ENCODE assay signal across 7 mouse cellular contexts in the genomic region with DNA sequence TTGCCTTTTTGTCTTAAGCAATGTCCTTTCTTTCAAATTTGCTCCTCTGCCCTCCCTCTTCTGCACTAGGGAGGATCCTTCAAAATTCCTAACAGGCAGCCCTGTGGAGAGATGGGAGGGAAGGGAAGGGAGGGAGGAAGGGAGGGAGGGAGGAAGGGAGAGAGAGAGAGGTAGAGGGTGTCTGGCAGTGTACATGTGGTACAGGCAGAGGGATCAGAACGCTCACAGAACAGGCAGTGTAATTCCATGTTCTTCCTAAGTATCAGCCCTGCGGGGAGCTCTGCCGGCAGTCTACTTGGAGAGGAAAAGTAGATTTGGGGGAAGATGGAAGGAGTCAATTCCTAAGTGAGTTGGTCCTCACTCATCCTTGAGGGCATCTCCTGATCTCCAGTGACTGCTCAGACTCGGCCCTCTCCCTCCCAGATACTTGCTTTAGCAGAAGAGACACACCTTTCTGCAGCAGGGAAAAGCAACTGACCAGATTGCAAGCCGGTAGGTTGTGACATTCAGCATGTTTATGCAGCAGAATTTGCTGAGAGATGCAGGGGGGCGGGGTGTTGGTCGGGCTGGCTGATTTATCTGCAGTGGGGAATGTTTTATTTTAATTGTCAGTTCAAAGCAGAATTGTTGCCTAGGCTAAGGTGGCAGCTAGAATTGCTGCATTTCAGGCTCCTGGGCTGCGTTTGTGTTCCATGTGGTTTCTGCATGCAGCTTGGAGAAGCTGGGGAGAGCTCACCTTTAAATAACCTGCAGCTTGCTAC. TPM values are rescaled to one million over a fixed set of nuclear protein-coding genes. Genes with fewer than 3 reads are reported as not detected.
A peak's percentile ranks its signal among the peaks of the same experiment; 100 is the strongest.
DNase-seq lines count a peak whose midpoint lies in the region; ATAC-seq and TF ChIP-seq lines count a peak whose summit lies in the region.

A gene (plus strand): TSS at position 190 of the 761 bp plus-strand sequence.

- no peak within 1 kb of the TSS for H3K4me2 ChIP-seq in lung, postnatal 0 days (replicated peaks; ENCODE audit: low read depth, low read length)
- peak within 1 kb of the TSS; percentile 37 for H3K4me2 ChIP-seq in neural tube, embryonic 14.5 days (ENCODE audit: low read depth, low read length)

- no peaks in the 10 kb centered on the region for H3K9me3 ChIP-seq in lung, postnatal 0 days (ENCODE audit: low read length)
- no peaks in the 10 kb centered on the region for H3K9me3 ChIP-seq in neural tube, embryonic 14.5 days (ENCODE audit: control insufficient read depth, low read length)

- H3K27me3 ChIP-seq in lung, postnatal 0 days (replicated peaks; ENCODE audit: insufficient read depth, low read length), result no peaks in the 10 kb centered on the region
- H3K27me3 ChIP-seq in neural tube, embryonic 14.5 days (ENCODE audit: control insufficient read depth, insufficient read depth, low read length), result no peaks in the 10 kb centered on the region

- WGBS in lung, postnatal 0 days, result 38% methylated on average over 8 of the region's 8 CpGs
- 39% methylated on average over 8 of the region's 8 CpGs for WGBS in neural tube, embryonic 14.5 days

- H3K9ac ChIP-seq in lung, postnatal 0 days (replicated peaks; ENCODE audit: low read depth), result no peak within 1 kb of the TSS
- peak within 1 kb of the TSS; percentile 1; the same call in 1 of the 2 replicates for H3K9ac ChIP-seq in neural tube, embryonic 14.5 days (replicated peaks; ENCODE audit: low read depth, low read length)

- no peak within 1 kb of the TSS for H3K27ac ChIP-seq in lung, postnatal 0 days (ENCODE audit: low read length)
- H3K27ac ChIP-seq in embryonic fibroblast, embryonic 13.5 days (ENCODE audit: insufficient read depth, low read length), result no peak within 1 kb of the TSS
- peak within 1 kb of the TSS; percentile 61 for H3K27ac ChIP-seq in neural tube, embryonic 14.5 days (ENCODE audit: low read depth, low read length)

- no peaks in the 10 kb centered on the region for H3K4me1 ChIP-seq in lung, postnatal 0 days (ENCODE audit: insufficient read depth, low read depth, low read length)
- H3K4me1 ChIP-seq in embryonic fibroblast, embryonic 13.5 days (ENCODE audit: control insufficient read depth, insufficient read depth, low read length), result no peaks in the 10 kb centered on the region
- H3K4me1 ChIP-seq in neural tube, embryonic 14.5 days (ENCODE audit: control insufficient read depth, insufficient read depth, low read length), result peaks cover 11% of the 10 kb centered on the region

- intact Hi-C loops in heart, postnatal 14 days (cut with DNase I), result no loop called here
- intact Hi-C loops in left cerebral cortex, postnatal 25 days (cut with DNase I), result loop anchor here (1.0 kb wide), 1 partner anchor 201 kb away; no protein-coding TSS in a partner anchor

- no peak for TF ChIP-seq CTCF in lung, postnatal 0 days (IDR thresholded peaks at IDR 0.05)
- no peak for TF ChIP-seq CTCF in embryonic fibroblast, embryonic 13.5 days (IDR thresholded peaks at IDR 0.05; ENCODE audit: borderline replicate concordance, insufficient read depth, low read length)

- no peak for DNase-seq in lung, postnatal 0 days (ENCODE audit: low spot score)
- DNase-seq in lung, postnatal 25 days (ENCODE audit: low spot score), result no peak
- no peak for DNase-seq in heart, postnatal 14 days
- peak; percentile 56 to 64 for DNase-seq in left cerebral cortex, postnatal 25 days (ENCODE audit: low spot score in 2 of 2)
- DNase-seq in thymus, postnatal 0 days (ENCODE audit: low spot score), result no peak

- no peaks in the 10 kb centered on the region for H3K36me3 ChIP-seq in lung, postnatal 0 days (ENCODE audit: insufficient read depth, low read length)
- H3K36me3 ChIP-seq in neural tube, embryonic 14.5 days (ENCODE audit: control insufficient read depth, insufficient read depth, low read length), result no peaks in the 10 kb centered on the region

- no peak for TF ChIP-seq EP300 in lung, postnatal 0 days (IDR thresholded peaks at IDR 0.05)

- TF ChIP-seq POLR2A in embryonic fibroblast, embryonic 13.5 days (IDR thresholded peaks at IDR 0.05; ENCODE audit: low read depth, low read length), result no peak

- ATAC-seq in lung, postnatal 0 days, result no peak
- peak; percentile 54 for ATAC-seq in neural tube, embryonic 14.5 days (ENCODE audit: low read depth)

- H3K4me3 ChIP-seq in lung, postnatal 0 days (ENCODE audit: low read depth, low read length), result no peak within 1 kb of the TSS
- H3K4me3 ChIP-seq in embryonic fibroblast, embryonic 13.5 days (ENCODE audit: insufficient read depth, low read length), result no peak within 1 kb of the TSS
- H3K4me3 ChIP-seq in neural tube, embryonic 14.5 days (ENCODE audit: low read depth, low read length), result peak within 1 kb of the TSS; percentile 18; the same call in 1 of the 2 replicates

RNA-seq across cellular contexts. Expression of the gene that starts here (rescaled TPM):
- 15.8 and 18.6 TPM in 2 replicates for polyA plus RNA-seq in lung, postnatal 0 days (2015; fragmentation: Nextera tagmentation; extraction: Ambion mirVana)
- 66.9 and 68.6 TPM in 2 replicates for polyA plus RNA-seq in embryonic fibroblast, embryonic 13.5 days (2011; ENCODE audit: insufficient read length, low read depth, missing spikeins)
- 10 to 100 TPM; 29.3 to 29.9 TPM for total RNA-seq in heart, postnatal 14 days (2021)
- 10 to 100 TPM; 59.3 to 71.4 TPM for total RNA-seq in left cerebral cortex, postnatal 25 days (2021)
- polyA plus RNA-seq in neural tube, embryonic 14.5 days (2014; fragmentation: Nextera tagmentation; extraction: Ambion mirVana), result 63.0 and 67.4 TPM in 2 replicates
- 8.3 and 9.5 TPM in 2 replicates for polyA plus RNA-seq in thymus, postnatal 0 days (2015; fragmentation: Nextera tagmentation; extraction: Ambion mirVana)

Comparison
In these comparisons a context has a peak if more than half of its experiments do, and no peak if none do; other contexts are left out.
1. DNase-seq: peak in left cerebral cortex, postnatal 25 days (2 of 2); none in lung, postnatal 0 days (single experiment), lung, postnatal 25 days (single experiment), heart, postnatal 14 days (0 of 2) and thymus, postnatal 0 days (single experiment).